Mouse (Mus musculus): ENCODE results near the gene Hivep2. TPM values are rescaled to one million over a fixed set of nuclear protein-coding genes. Genes with fewer than 3 reads are reported as not detected.
A peak's percentile ranks its signal among the peaks of the same experiment; 100 is the strongest.

Hivep2 gene
- polyA plus RNA-seq, 2 experiments = 12.1 to 12.9 TPM

DNA sequence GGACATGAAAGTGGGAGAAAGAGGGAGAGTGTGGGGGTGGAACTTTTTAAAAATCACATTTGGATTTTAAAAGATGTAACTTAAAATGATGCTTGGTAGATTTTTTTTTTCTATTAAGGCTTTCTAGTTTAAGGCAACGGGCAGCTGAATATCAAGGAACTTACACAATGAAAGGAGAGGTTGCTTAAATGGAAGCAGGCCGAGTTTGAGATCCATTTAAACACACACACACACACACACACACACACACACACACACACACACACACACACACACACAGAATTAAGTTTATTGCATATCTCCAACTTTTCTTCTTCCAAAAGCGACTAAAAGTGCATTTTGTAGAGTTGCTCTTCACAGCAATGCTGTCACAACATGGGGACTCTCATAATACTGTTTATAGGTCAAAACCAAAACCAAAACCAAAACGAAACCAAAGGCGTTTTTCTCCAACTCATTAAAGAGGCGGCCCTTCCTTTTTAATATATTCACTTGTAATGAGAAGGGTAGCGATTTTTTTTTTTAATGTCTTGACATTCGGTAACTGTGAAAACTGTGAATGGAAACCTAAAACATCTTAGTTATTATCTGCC is 1.9 kb upstream of the Hivep2 start:
- H3K27me3 ChIP-seq (ENCODE audit: control insufficient read depth, insufficient read depth, low read length) = peaks cover 14% of the 10 kb centered on the region
- H3K27ac ChIP-seq (replicated peaks; ENCODE audit: low read depth, low read length) = no peak overlapping the region
- TF ChIP-seq POLR2A (IDR thresholded peaks at IDR 0.05; ENCODE audit: borderline replicate concordance, extremely low read depth, insufficient read depth, insufficient read length) = no peak

GRCm38 (mm10) chr10:13964501-13965281 is 1.2 kb upstream of the Hivep2 start:
- H3K4me1 ChIP-seq (ENCODE audit: control insufficient read depth, insufficient read depth, low read length) = 0 out of 2 replicates have a peak, but pooled peaks cover 10% of the 10 kb centered on the region
- 3% methylated on average over 52 of the region's 65 CpGs for WGBS
- peak overlapping the region; percentile 99 for H3K4me2 ChIP-seq (replicated peaks; ENCODE audit: low read depth, low read length, severe bottlenecking)
- H3K36me3 ChIP-seq (ENCODE audit: control insufficient read depth, insufficient read depth, low read length) = no peaks in the 10 kb centered on the region
- DNase-seq (ENCODE audit: low spot score) = peak; percentile 68
- peak overlapping the region; percentile 85 for H3K9ac ChIP-seq (ENCODE audit: low read depth, low read length, severe bottlenecking)
- peak; percentile 19; the same call in 1 of the 2 replicates for ATAC-seq (ENCODE audit: low FRiP score, low read depth)
- peak overlapping the region; percentile 64 for H3K4me3 ChIP-seq (replicated peaks; ENCODE audit: low read length)
- H3K27ac ChIP-seq (replicated peaks; ENCODE audit: low read depth, low read length) = peak overlapping the region; percentile 75
- H3K27me3 ChIP-seq (ENCODE audit: control insufficient read depth, insufficient read depth, low read length) = peaks cover 14% of the 10 kb centered on the region
- no peak for TF ChIP-seq POLR2A (IDR thresholded peaks at IDR 0.05; ENCODE audit: borderline replicate concordance, extremely low read depth, insufficient read depth, insufficient read length)
- no peaks in the 10 kb centered on the region for H3K9me3 ChIP-seq (ENCODE audit: control insufficient read depth, low read length)

More for the DNA sequence above, 1.9 kb upstream of the Hivep2 start:
- WGBS = 11% methylated on average over 8 of the region's 8 CpGs
- Histone ChIP-seq H3K4me2 (replicated peaks; ENCODE audit: low read depth, low read length, severe bottlenecking) (peak overlapping the region; percentile 99), H3K4me1 (ENCODE audit: control insufficient read depth, insufficient read depth, low read length) (0 out of 2 replicates have a peak, but pooled peaks cover 10% of the 10 kb centered on the region), H3K36me3 (ENCODE audit: control insufficient read depth, insufficient read depth, low read length) (no peaks in the 10 kb centered on the region), H3K4me3 (replicated peaks; ENCODE audit: low read length) (peak overlapping the region; percentile 64), H3K9ac (ENCODE audit: low read depth, low read length, severe bottlenecking) (peak overlapping the region; percentile 85; the same call in 1 of the 2 replicates), H3K9me3 (ENCODE audit: control insufficient read depth, low read length) (no peaks in the 10 kb centered on the region)
- ATAC-seq (ENCODE audit: low FRiP score, low read depth) (no peak), DNase-seq (ENCODE audit: low spot score) (peak; percentile 25)

DNA sequence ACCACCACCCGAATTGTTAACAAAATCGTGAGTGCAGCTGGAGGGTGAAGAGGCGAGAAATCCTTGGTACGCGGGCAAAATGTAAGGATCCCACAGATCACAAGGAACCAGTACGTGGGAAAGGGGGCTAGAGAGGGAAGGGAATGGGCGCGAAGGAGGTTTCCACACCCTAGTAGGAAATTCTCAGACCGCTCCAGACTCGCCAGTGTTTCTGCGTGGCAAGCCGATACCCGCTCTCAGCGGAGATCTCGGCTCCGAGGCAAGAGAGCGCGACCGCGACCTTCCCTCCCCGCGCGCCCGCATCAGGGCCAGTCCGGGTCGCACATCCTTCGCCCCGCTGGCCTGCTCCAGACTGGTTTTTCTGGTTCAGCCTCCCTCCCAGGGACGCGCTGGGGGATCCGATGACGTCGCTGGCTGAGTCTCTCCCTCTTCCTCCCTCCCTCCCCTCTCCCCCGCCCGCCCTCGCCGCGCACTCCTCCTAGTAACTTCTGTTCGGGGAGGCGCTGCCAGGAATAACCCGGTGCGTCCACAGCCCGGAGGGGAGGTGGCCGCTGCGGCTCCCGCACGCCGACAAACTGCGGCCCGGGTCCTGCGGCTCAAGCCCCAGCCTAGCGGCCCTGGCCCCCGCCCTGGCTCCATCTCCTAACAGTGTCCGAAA is 430 bp upstream of the Hivep2 start:
- Histone ChIP-seq H3K4me1 (ENCODE audit: control insufficient read depth, insufficient read depth, low read length) (0 out of 2 replicates have a peak, but pooled peaks cover 10% of the 10 kb centered on the region), H3K27ac (replicated peaks; ENCODE audit: low read depth, low read length) (peak overlapping the region; percentile 94), H3K9ac (ENCODE audit: low read depth, low read length, severe bottlenecking) (peak overlapping the region; percentile 85), H3K9me3 (ENCODE audit: control insufficient read depth, low read length) (no peaks in the 10 kb centered on the region), H3K4me3 (replicated peaks; ENCODE audit: low read length) (peak overlapping the region; percentile 64), H3K36me3 (ENCODE audit: control insufficient read depth, insufficient read depth, low read length) (no peaks in the 10 kb centered on the region), H3K4me2 (replicated peaks; ENCODE audit: low read depth, low read length, severe bottlenecking) (peak overlapping the region; percentile 99), H3K27me3 (ENCODE audit: control insufficient read depth, insufficient read depth, low read length) (peaks cover 14% of the 10 kb centered on the region)
- TF ChIP-seq POLR2A (IDR thresholded peaks at IDR 0.05; ENCODE audit: borderline replicate concordance, extremely low read depth, insufficient read depth, insufficient read length) = 0 out of 2 replicates have a peak, but pooled peaks have one; percentile 37
- peak; percentile 79 for ATAC-seq (ENCODE audit: low FRiP score, low read depth)
- WGBS = under 1% methylated on average over 51 of the region's 54 CpGs
- DNase-seq (ENCODE audit: low spot score) = peak; percentile 91

GRCm38 (mm10) chr10:13966830-13967450 is 1.1 kb downstream of the Hivep2 start:
- Histone ChIP-seq H3K9ac (ENCODE audit: low read depth, low read length, severe bottlenecking) (peak overlapping the region; percentile 85), H3K4me1 (ENCODE audit: control insufficient read depth, insufficient read depth, low read length) (0 out of 2 replicates have a peak, but pooled peaks cover 10% of the 10 kb centered on the region), H3K4me2 (replicated peaks; ENCODE audit: low read depth, low read length, severe bottlenecking) (peak overlapping the region; percentile 99), H3K27ac (replicated peaks; ENCODE audit: low read depth, low read length) (peak overlapping the region; percentile 94), H3K36me3 (ENCODE audit: control insufficient read depth, insufficient read depth, low read length) (no peaks in the 10 kb centered on the region), H3K27me3 (ENCODE audit: control insufficient read depth, insufficient read depth, low read length) (peaks cover 14% of the 10 kb centered on the region), H3K4me3 (replicated peaks; ENCODE audit: low read length) (peak overlapping the region; percentile 64), H3K9me3 (ENCODE audit: control insufficient read depth, low read length) (no peaks in the 10 kb centered on the region)
- 1% methylated on average over 33 of the region's 66 CpGs for WGBS
- DNase-seq (ENCODE audit: low spot score) (no peak), ATAC-seq (ENCODE audit: low FRiP score, low read depth) (peak; percentile 45)
- TF ChIP-seq POLR2A (IDR thresholded peaks at IDR 0.05; ENCODE audit: borderline replicate concordance, extremely low read depth, insufficient read depth, insufficient read length) = 0 out of 2 replicates have a peak, but pooled peaks have one; percentile 13

Measured in limb, embryonic 14.5 days (tissue).